Mouse (Mus musculus) forebrain, embryonic 11.5 days (tissue): ENCODE data around the gene Hsf3. TPM values are rescaled to one million over a fixed set of nuclear protein-coding genes. Genes with fewer than 3 reads are reported as not detected.
"Not testable (repeated sequence)": the region's sequence is repeated elsewhere in the genome, so short reads cannot be mapped to it uniquely, and the experiment has no call there.

Experiments
- ATAC-seq: fragments of 200-750 bp; cut with Nextera tagmentation; replicated peaks from 2 replicates; pipeline ENCODE4 v1.8.0; 2017; ENCODE audit warnings: moderate TSS enrichment; ENCODE audit not compliant: low FRiP score
- DNase-seq: peaks from one replicate; pipeline ENCODE4 v3.0.0-alpha.2; 2017; ENCODE audit warnings: low spot score
- H3K27ac ChIP-seq: fragments of 300-500 bp; sonication (generic); 2 replicates; pipeline ENCODE4 v1.5.1; 2014; ENCODE audit warnings: low read depth, low read length
- H3K27me3 ChIP-seq: fragments of 300-500 bp; sonication (generic); 2 replicates; pipeline ENCODE4 v1.6.1; 2014; ENCODE audit warnings: mild to moderate bottlenecking, low read length, mixed read lengths; ENCODE audit not compliant: control insufficient read depth, insufficient read depth
- H3K36me3 ChIP-seq: fragments of 300-500 bp; sonication (generic); 2 replicates; pipeline ENCODE4 v1.6.1; 2014; ENCODE audit warnings: mild to moderate bottlenecking, low read length, moderate library complexity, mixed read lengths; ENCODE audit not compliant: control insufficient read depth, insufficient read depth
- H3K4me1 ChIP-seq: fragments of 300-500 bp; sonication (generic); replicated peaks from 2 replicates; pipeline ENCODE4 v1.6.1; 2014; ENCODE audit warnings: low read length, mixed read lengths; ENCODE audit not compliant: control insufficient read depth, insufficient read depth
- H3K4me2 ChIP-seq: fragments of 300-500 bp; sonication (generic); 2 replicates; pipeline ENCODE4 v1.6.1; 2014; ENCODE audit warnings: low read depth, mild to moderate bottlenecking, low read length, moderate library complexity, mixed read lengths; ENCODE audit not compliant: severe bottlenecking
- H3K4me3 ChIP-seq: fragments of 300-500 bp; sonication (generic); 2 replicates; pipeline ENCODE4 v1.5.1; 2014; ENCODE audit warnings: low read depth, low read length
- H3K9ac ChIP-seq: fragments of 300-500 bp; sonication (generic); 2 replicates; pipeline ENCODE4 v1.6.1; 2014; ENCODE audit warnings: low read length
- H3K9me3 ChIP-seq: fragments of 300-500 bp; sonication (generic); 2 replicates; pipeline ENCODE4 v1.6.1; 2016; ENCODE audit warnings: low read length, mixed read lengths; ENCODE audit not compliant: control insufficient read depth
- WGBS: fragments of 180-500 bp; shearing (Covaris S2); extraction: QIAGEN DNeasy Blood & Tissue Kit; methylation state at CpG from one replicate; pipeline ENCODE4 v1.1.7; 2014; 5-methylcytosine and 5-hydroxymethylcytosine counted together
- polyA plus RNA-seq: library from polyadenylated mRNA; unstranded; fragments of >200 nt; fragmentation: Nextera tagmentation; extraction: Ambion mirVana; gene quantifications from 2 replicates; pipeline ENCODE4 v1.2.1, GENCODE M21; 2014

Hsf3 gene
- 0.13 and 0.25 TPM in 2 replicates for polyA plus RNA-seq

GRCm38 (mm10) chrX:96456201-96456963 is at the start of gene Hsf3:
TSS of gene Hsf3 (minus strand) at chrX:96456294.
- Histone ChIP-seq H3K27me3 (no peaks in the 10 kb centered on the region), H3K27ac (no peak within 1 kb of the TSS), H3K9ac (no peak within 1 kb of the TSS), H3K4me1 (no peaks in the 10 kb centered on the region), H3K4me2 (peak within 1 kb of the TSS; percentile 26; the same call in 1 of the 2 replicates), H3K9me3 (no peaks in the 10 kb centered on the region), H3K36me3 (no peaks in the 10 kb centered on the region), H3K4me3 (peak within 1 kb of the TSS; percentile 10; the same call in 1 of the 2 replicates)
- WGBS: 25% methylated on average over 9 of the region's 9 CpGs
- ATAC-seq (peak; percentile 55; the same call in 1 of the 2 replicates), DNase-seq (peak; percentile 40)

DNA sequence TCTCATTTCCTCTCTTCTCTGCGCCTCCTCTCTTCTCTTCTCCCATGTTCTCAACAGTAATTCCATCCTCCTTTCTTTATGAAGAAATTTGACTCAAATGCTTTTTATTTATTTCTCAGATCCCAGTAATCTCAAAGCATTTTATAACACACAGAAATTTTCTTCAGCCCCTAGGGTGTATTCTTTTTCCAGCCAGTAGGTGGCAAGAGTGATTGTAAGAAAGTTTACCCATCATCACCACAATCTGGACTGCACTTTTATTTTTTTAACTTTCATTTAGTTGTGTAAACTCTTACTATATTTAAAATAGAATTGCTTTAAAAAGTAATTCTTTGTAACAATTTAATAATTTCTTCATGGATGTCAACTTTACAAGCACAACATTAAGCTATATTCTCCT is 45.5 kb upstream of the Hsf3 start:
- no peak for DNase-seq
- no peak for ATAC-seq
- H3K4me2 ChIP-seq: no peak overlapping the region

GRCm38 (mm10) chrX:96455149-96455548 is 945 bp downstream of the Hsf3 start, which contains the start of gene Heph:
TSS of gene Heph (plus strand) at chrX:96455359.
- WGBS: 58% methylated on average over 2 of the region's 2 CpGs
- Histone ChIP-seq H3K36me3 (no peaks in the 10 kb centered on the region), H3K9me3 (no peaks in the 10 kb centered on the region), H3K4me2 (peak within 1 kb of the TSS; percentile 26; the same call in 1 of the 2 replicates), H3K27ac (no peak within 1 kb of the TSS), H3K4me1 (no peaks in the 10 kb centered on the region), H3K4me3 (no peak within 1 kb of the TSS; the same call in 1 of the 2 replicates), H3K27me3 (no peaks in the 10 kb centered on the region), H3K9ac (no peak within 1 kb of the TSS)
- DNase-seq (no peak), ATAC-seq (no peak)

More for the DNA sequence above, 45.5 kb upstream of the Hsf3 start:
- no peaks in the 10 kb centered on the region for H3K9me3 ChIP-seq
- no peak overlapping the region for H3K4me3 ChIP-seq
- H3K36me3 ChIP-seq: no peaks in the 10 kb centered on the region
- no peak overlapping the region for H3K27ac ChIP-seq
- 53% methylated on average over 1 of the region's 1 CpGs for WGBS
- no peaks in the 10 kb centered on the region for H3K4me1 ChIP-seq
- no peaks in the 10 kb centered on the region for H3K27me3 ChIP-seq
- no peak overlapping the region for H3K9ac ChIP-seq

- Histone ChIP-seq H3K9me3 (no peaks in the 10 kb centered on the region), H3K4me2 (no peak overlapping the region), H3K4me3 (no peak overlapping the region), H3K9ac (no peak overlapping the region), H3K36me3 (no peaks in the 10 kb centered on the region), H3K27me3 (no peaks in the 10 kb centered on the region), H3K27ac (no peak overlapping the region), H3K4me1 (no peaks in the 10 kb centered on the region)
- DNase-seq (no peak), ATAC-seq (no peak)
Measured at GRCm38 (mm10) chrX:96419383-96419782, 36.7 kb downstream of the Hsf3 start.

DNA sequence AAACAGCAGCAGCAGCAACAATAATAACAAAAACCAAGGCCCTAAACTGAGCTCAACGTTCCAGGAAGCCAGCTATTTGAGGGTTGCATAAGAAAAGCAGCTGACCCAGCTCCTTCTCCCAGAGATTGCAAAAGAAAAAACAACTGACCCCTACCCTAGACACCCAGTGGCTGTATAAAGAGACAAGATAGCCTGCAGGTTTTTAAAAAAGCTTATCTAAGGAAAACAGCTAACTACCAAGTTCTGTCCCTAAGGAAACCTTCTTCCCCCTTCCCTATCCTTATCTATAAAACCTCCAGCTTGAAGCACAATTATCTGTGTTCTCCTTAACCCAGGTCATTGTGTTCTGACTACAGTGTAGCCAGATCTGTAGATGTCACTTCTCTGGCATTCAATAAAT is 38.4 kb downstream of the Hsf3 start:
- ATAC-seq (no peak), DNase-seq (no peak)
- no peaks in the 10 kb centered on the region for H3K9me3 ChIP-seq
- no peak overlapping the region for H3K4me2 ChIP-seq
- H3K9ac ChIP-seq: no peak overlapping the region
- no peaks in the 10 kb centered on the region for H3K4me1 ChIP-seq
- H3K4me3 ChIP-seq: no peak overlapping the region
- 38% methylated on average over 1 of the region's 1 CpGs for WGBS
- H3K27me3 ChIP-seq: no peaks in the 10 kb centered on the region
- H3K36me3 ChIP-seq: no peaks in the 10 kb centered on the region
- H3K27ac ChIP-seq: no peak overlapping the region

GRCm38 (mm10) chrX:96416970-96417369 is 39.1 kb downstream of the Hsf3 start:
- 95% methylated on average over 1 of the region's 1 CpGs for WGBS
- DNase-seq: no peak

DNA sequence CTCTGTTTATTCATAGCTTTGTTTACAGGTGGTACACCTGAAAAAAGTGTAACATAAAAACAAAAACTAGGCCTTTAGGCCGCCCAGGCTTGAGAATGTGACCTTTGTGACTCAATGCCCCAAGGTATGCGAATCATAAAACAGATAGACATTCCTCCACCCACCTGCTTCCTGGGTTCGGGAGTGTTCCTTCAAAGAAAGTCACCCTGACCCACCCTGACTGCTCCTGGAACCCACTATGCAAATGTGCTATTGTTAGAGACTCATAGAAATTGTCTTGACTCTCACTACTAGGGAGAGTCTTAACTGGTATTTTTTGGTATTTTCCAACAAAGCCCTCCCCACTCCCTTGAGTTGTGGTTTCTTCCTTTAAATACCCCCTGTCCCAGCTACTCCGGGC is 40.7 kb downstream of the Hsf3 start:
- H3K4me2 ChIP-seq, ATAC-seq, H3K36me3 ChIP-seq, H3K9ac ChIP-seq, H3K27me3 ChIP-seq, H3K4me3 ChIP-seq, DNase-seq, H3K4me1 ChIP-seq, H3K9me3 ChIP-seq, H3K27ac ChIP-seq: not testable (repeated sequence)
- WGBS: 79% methylated on average over 4 of the region's 4 CpGs

More at GRCm38 (mm10) chrX:96416970-96417369, 39.1 kb downstream of the Hsf3 start:
- Histone ChIP-seq H3K27me3 (no peaks in the 10 kb centered on the region), H3K4me1 (no peaks in the 10 kb centered on the region), H3K27ac (no peak overlapping the region), H3K36me3 (no peaks in the 10 kb centered on the region), H3K9ac (no peak overlapping the region), H3K4me2 (no peak overlapping the region), H3K9me3 (no peaks in the 10 kb centered on the region), H3K4me3 (no peak overlapping the region)
- ATAC-seq: no peak

DNA sequence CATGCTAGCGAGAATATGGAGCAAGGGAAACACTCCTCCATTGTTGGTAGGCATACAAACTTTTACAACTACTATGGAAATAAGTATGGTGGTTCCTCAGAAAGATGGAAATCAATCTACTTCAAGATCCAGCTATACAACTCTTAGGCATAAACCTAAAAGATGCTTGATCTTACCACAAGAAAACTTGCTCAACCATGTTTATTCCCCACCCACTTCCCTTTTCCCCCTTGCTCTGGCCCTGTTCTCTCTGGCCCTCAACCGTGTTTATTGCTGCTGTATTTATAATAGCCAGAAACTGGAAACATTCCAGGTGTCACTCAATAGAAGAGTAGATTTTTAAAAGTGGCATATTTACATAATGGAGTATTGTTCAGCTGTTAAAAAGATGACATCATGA is 117.0 kb downstream of the Hsf3 start:
- 80% methylated on average over 2 of the region's 2 CpGs for WGBS

DNA sequence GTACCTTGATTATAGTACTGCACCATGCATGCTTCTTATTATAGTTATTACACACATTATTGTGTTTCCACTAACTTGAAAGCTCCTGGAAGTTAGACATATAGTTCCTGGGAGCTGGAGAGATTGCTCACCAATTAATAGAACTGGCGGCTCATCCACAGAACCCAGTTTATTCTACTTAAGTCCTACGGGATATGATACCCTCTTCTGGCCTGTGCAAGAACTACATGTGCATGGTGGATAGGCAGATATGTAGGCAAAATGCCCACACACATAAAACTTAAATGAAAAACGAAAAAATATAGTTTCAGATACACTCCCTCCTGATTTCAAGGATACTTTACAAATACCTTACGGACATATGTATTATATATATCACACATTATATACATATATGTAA is 126.3 kb downstream of the Hsf3 start:
- 56% methylated on average over 4 of the region's 4 CpGs for WGBS
- ATAC-seq: no peak

More for the DNA sequence above, 117.0 kb downstream of the Hsf3 start:
- DNase-seq: no peak
- Histone ChIP-seq H3K9me3 (no peaks in the 10 kb centered on the region), H3K4me2 (no peak overlapping the region), H3K27me3 (no peaks in the 10 kb centered on the region), H3K27ac (no peak overlapping the region), H3K4me1 (no peaks in the 10 kb centered on the region), H3K4me3 (no peak overlapping the region), H3K36me3 (no peaks in the 10 kb centered on the region), H3K9ac (no peak overlapping the region)
- no peak for ATAC-seq

More for the DNA sequence above, 126.3 kb downstream of the Hsf3 start:
- H3K4me3 ChIP-seq: no peak overlapping the region
- H3K36me3 ChIP-seq: no peaks in the 10 kb centered on the region
- no peak overlapping the region for H3K4me2 ChIP-seq
- H3K4me1 ChIP-seq: no peaks in the 10 kb centered on the region
- H3K9me3 ChIP-seq: no peaks in the 10 kb centered on the region
- DNase-seq: no peak
- no peaks in the 10 kb centered on the region for H3K27me3 ChIP-seq
- H3K9ac ChIP-seq: no peak overlapping the region
- no peak overlapping the region for H3K27ac ChIP-seq
